Mouse (Mus musculus): Measurements from ENCODE around the gene Dtd1. TPM values are rescaled to one million over a fixed set of nuclear protein-coding genes. Genes with fewer than 3 reads are reported as not detected.
A peak's percentile ranks its signal among the peaks of the same experiment; 100 is the strongest.
"Not testable (repeated sequence)": the region's sequence is repeated elsewhere in the genome, so short reads cannot be mapped to it uniquely, and the experiment has no call there.

Gene Dtd1
- polyA plus RNA-seq (2012; rRNA removed), result 19.3 and 25.5 TPM in 2 replicates

GRCm38 (mm10) chr2:144599831-144600687 is at the start of gene Dtd1:
Dtd1 (plus strand) TSS chr2:144599897.
- Histone ChIP-seq H3K36me3 (ENCODE audit: control insufficient read depth, insufficient read depth, low read length) (no peaks in the 10 kb centered on the region), H3K27me3 (replicated peaks; ENCODE audit: control insufficient read depth, insufficient read depth, low read length) (no peaks in the 10 kb centered on the region), H3K4me1 (ENCODE audit: control insufficient read depth, insufficient read depth, low read length) (no peaks in the 10 kb centered on the region), H3K27ac (ENCODE audit: insufficient read depth, low read depth, low read length) (peak within 1 kb of the TSS; percentile 49; the same call in 1 of the 2 replicates), H3K4me3 (ENCODE audit: insufficient read depth, low read depth, low read length) (peak within 1 kb of the TSS; percentile 83)
- 2% methylated on average over 48 of the region's 50 CpGs for WGBS
- peak; percentile 96 for DNase-seq
- TF ChIP-seq POLR2A (IDR thresholded peaks at IDR 0.05; ENCODE audit: low read depth, low read length) (peak; percentile 51), CTCF (conservative IDR thresholded peaks at IDR 0.05; ENCODE audit: insufficient read depth, insufficient read length, low read depth, low read length) (peak; percentile 73)

- peaks cover 12% of the 10 kb centered on the region for H3K4me1 ChIP-seq (ENCODE audit: control insufficient read depth, insufficient read depth, low read length)
- DNase-seq, result peak; percentile 81
- H3K27ac ChIP-seq (ENCODE audit: insufficient read depth, low read depth, low read length), result peak within 1 kb of the TSS; percentile 94
- H3K36me3 ChIP-seq (ENCODE audit: control insufficient read depth, insufficient read depth, low read length), result no peaks in the 10 kb centered on the region
- H3K27me3 ChIP-seq (replicated peaks; ENCODE audit: control insufficient read depth, insufficient read depth, low read length), result no peaks in the 10 kb centered on the region
- TF ChIP-seq CTCF (conservative IDR thresholded peaks at IDR 0.05; ENCODE audit: insufficient read depth, insufficient read length, low read depth, low read length), result no peak
- peak; percentile 28 for TF ChIP-seq POLR2A (IDR thresholded peaks at IDR 0.05; ENCODE audit: low read depth, low read length)
- under 1% methylated on average over 17 of the region's 17 CpGs for WGBS
- peak within 1 kb of the TSS; percentile 99 for H3K4me3 ChIP-seq (ENCODE audit: insufficient read depth, low read depth, low read length)
Measured at GRCm38 (mm10) chr2:144550529-144550928, 49.2 kb upstream of the Dtd1 start, which contains the start of gene Rbbp9. Rbbp9 (minus strand) TSS chr2:144550869.

DNA sequence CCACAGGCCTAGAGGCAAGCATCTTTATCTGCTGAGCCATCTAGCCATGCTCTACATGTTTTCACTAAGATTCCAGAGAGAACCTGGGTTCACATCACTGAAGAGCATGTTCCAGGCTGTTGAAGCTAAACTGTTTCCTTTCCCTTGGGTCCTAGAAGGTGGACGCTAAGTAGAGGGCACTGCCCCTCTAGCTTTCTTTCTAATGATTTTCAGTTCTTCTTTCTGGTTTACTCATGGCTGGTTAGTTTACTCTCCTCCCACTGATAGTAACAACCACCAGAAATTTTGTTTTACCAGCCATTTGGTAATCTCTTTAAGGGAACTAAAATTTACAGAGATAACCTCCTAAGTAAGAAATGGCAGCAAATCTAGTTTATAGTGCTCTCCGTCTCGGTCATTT is 45.8 kb upstream of the Dtd1 start:
- no peak for DNase-seq
- TF ChIP-seq CTCF (conservative IDR thresholded peaks at IDR 0.05; ENCODE audit: insufficient read depth, insufficient read length, low read depth, low read length) (no peak), POLR2A (IDR thresholded peaks at IDR 0.05; ENCODE audit: low read depth, low read length) (no peak)
- 92% methylated on average over 3 of the region's 3 CpGs for WGBS
- Histone ChIP-seq H3K27me3 (replicated peaks; ENCODE audit: control insufficient read depth, insufficient read depth, low read length) (no peaks in the 10 kb centered on the region), H3K4me1 (ENCODE audit: control insufficient read depth, insufficient read depth, low read length) (peaks cover 11% of the 10 kb centered on the region; the same call in 1 of the 2 replicates), H3K36me3 (ENCODE audit: control insufficient read depth, insufficient read depth, low read length) (no peaks in the 10 kb centered on the region), H3K27ac (ENCODE audit: insufficient read depth, low read depth, low read length) (no peak overlapping the region), H3K4me3 (ENCODE audit: insufficient read depth, low read depth, low read length) (no peak overlapping the region)

DNA sequence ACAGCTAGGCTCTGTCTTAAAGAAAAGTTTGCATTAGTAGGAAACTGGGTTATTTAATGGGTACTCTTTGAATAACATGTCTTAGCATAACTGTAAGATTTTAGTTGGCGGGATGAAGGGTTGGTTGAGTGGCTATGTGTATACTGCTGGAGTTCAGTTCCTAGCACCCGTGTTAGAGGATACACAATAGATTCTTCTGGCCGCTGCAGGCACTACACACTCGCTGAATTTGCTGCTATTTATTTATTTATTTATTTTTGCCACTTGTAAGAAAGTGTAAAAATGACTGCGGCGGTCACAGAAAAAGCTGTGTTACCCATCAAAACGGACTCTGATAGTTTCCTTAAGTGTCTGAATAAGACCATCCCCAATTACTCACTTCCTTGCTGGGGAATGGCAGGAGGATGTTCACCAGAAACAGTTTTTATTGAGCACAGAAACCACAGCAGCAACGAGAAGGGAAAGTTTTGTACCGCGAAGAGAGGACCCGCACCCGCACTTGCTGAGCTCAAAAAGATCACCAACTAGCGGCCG is 44.3 kb upstream of the Dtd1 start:
- peaks cover 1% of the 10 kb centered on the region; the same call in 1 of the 2 replicates for H3K36me3 ChIP-seq (ENCODE audit: control insufficient read depth, insufficient read depth, low read length)

DNA sequence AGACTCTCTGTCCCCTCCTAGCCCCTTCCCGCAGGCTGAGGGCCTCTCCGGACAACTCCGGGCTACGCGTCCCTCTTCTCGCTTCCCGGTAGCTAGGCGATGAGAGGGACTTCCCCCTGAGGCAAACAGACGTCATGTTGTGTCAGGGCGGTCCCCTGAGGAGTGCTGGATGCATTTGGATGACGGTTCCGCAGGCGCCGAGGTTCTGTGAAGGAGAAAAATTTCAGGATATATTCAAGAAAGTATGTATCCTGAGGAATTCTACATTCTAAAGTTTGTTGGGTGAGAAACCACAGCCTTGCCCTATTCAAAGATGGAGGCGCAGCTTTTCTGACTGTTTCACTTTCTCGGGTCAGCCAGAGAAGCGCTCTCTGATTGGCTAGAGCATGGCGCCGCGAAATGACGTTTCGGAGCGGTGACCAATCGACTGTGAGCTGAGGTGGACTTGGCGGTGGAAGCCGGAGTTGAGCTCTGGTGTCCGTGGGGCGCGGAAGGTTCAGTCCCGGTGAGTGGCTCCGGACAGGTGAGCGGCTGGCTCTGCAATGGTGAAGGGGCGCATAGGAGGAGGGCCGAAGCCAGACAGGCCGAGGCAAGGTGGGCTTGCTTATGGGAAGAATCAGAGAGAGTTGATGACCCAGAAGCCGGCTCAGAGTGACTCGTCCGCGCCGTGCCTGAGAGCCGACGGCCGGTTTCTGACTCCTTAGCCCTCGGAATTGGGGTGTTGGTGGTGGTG is 43.7 kb upstream of the Dtd1 start, which contains the start of gene Sec23b:
Gene Sec23b, plus strand, starts transcription at position 410 of the 733 bp plus-strand sequence.
- H3K27ac ChIP-seq (ENCODE audit: insufficient read depth, low read depth, low read length), result peak within 1 kb of the TSS; percentile 97
- peaks cover 11% of the 10 kb centered on the region; the same call in 1 of the 2 replicates for H3K4me1 ChIP-seq (ENCODE audit: control insufficient read depth, insufficient read depth, low read length)
- TF ChIP-seq CTCF (conservative IDR thresholded peaks at IDR 0.05; ENCODE audit: insufficient read depth, insufficient read length, low read depth, low read length), result no peak
- TF ChIP-seq POLR2A (IDR thresholded peaks at IDR 0.05; ENCODE audit: low read depth, low read length), result peak; percentile 65
- H3K27me3 ChIP-seq (replicated peaks; ENCODE audit: control insufficient read depth, insufficient read depth, low read length), result no peaks in the 10 kb centered on the region
- H3K36me3 ChIP-seq (ENCODE audit: control insufficient read depth, insufficient read depth, low read length), result peaks cover 1% of the 10 kb centered on the region; the same call in 1 of the 2 replicates
- under 1% methylated on average over 44 of the region's 44 CpGs for WGBS
- peak within 1 kb of the TSS; percentile 74 for H3K4me3 ChIP-seq (ENCODE audit: insufficient read depth, low read depth, low read length)
- peak; percentile 99 for DNase-seq

More for the DNA sequence above, 44.3 kb upstream of the Dtd1 start:
- peaks cover 11% of the 10 kb centered on the region; the same call in 1 of the 2 replicates for H3K4me1 ChIP-seq (ENCODE audit: control insufficient read depth, insufficient read depth, low read length)
- TF ChIP-seq POLR2A (IDR thresholded peaks at IDR 0.05; ENCODE audit: low read depth, low read length), result no peak
- TF ChIP-seq CTCF (conservative IDR thresholded peaks at IDR 0.05; ENCODE audit: insufficient read depth, insufficient read length, low read depth, low read length), result no peak
- under 1% methylated on average over 14 of the region's 14 CpGs for WGBS
- H3K27me3 ChIP-seq (replicated peaks; ENCODE audit: control insufficient read depth, insufficient read depth, low read length), result no peaks in the 10 kb centered on the region
- H3K27ac ChIP-seq (ENCODE audit: insufficient read depth, low read depth, low read length), result peak overlapping the region; percentile 97
- peak overlapping the region; percentile 74 for H3K4me3 ChIP-seq (ENCODE audit: insufficient read depth, low read depth, low read length)
- DNase-seq, result no peak

GRCm38 (mm10) chr2:144588723-144589122 is 11.0 kb upstream of the Dtd1 start:
- no peak overlapping the region for H3K4me3 ChIP-seq (ENCODE audit: insufficient read depth, low read depth, low read length)
- TF ChIP-seq CTCF (conservative IDR thresholded peaks at IDR 0.05; ENCODE audit: insufficient read depth, insufficient read length, low read depth, low read length), result peak; percentile 41; the same call in 1 of the 2 replicates
- TF ChIP-seq POLR2A (IDR thresholded peaks at IDR 0.05; ENCODE audit: low read depth, low read length), result no peak
- peaks cover 9% of the 10 kb centered on the region for H3K36me3 ChIP-seq (ENCODE audit: control insufficient read depth, insufficient read depth, low read length)
- WGBS, result 86% methylated on average over 4 of the region's 4 CpGs
- H3K27me3 ChIP-seq (replicated peaks; ENCODE audit: control insufficient read depth, insufficient read depth, low read length), result no peaks in the 10 kb centered on the region
- H3K27ac ChIP-seq (ENCODE audit: insufficient read depth, low read depth, low read length), result no peak overlapping the region
- H3K4me1 ChIP-seq (ENCODE audit: control insufficient read depth, insufficient read depth, low read length), result no peaks in the 10 kb centered on the region
- no peak for DNase-seq

GRCm38 (mm10) chr2:144593036-144593435 is 6.7 kb upstream of the Dtd1 start:
- WGBS, result 73% methylated on average over 8 of the region's 8 CpGs
- H3K36me3 ChIP-seq (ENCODE audit: control insufficient read depth, insufficient read depth, low read length); H3K4me3 ChIP-seq (ENCODE audit: insufficient read depth, low read depth, low read length); H3K4me1 ChIP-seq (ENCODE audit: control insufficient read depth, insufficient read depth, low read length); H3K27me3 ChIP-seq (replicated peaks; ENCODE audit: control insufficient read depth, insufficient read depth, low read length); DNase-seq; H3K27ac ChIP-seq (ENCODE audit: insufficient read depth, low read depth, low read length): not testable (repeated sequence)

Measured in kidney, adult 2 months (tissue).